Mouse (Mus musculus) liver, adult 2 months (tissue): ENCODE results near the gene Hoxc13.

ENCODE experiments used
- CTCF ChIP-seq: fragments of 200-500 bp; IDR thresholded peaks from 2 replicates; pipeline ENCODE4 v1.5.1; 2011; ENCODE audit warnings: low read depth, low read length, control low read depth
- POLR2A ChIP-seq: fragments of 200-500 bp; IDR thresholded peaks from 2 replicates; pipeline ENCODE4 v1.6.1; 2011; ENCODE audit warnings: low read length, control low read depth; ENCODE audit not compliant: insufficient read depth; ENCODE audit errors: extremely low read depth

- no peak for TF ChIP-seq CTCF
- TF ChIP-seq POLR2A, result no peak
These were observed 7.8 kb upstream of the Hoxc13 start for GRCm38 (mm10) chr15:102913038-102913585.
